Mouse (Mus musculus) CD4-positive, CD25-positive, alpha-beta regulatory T cell, adult 4 months (primary cell): ENCODE results near the gene Lrp11. TPM values are rescaled to one million over a fixed set of nuclear protein-coding genes. Genes with fewer than 3 reads are reported as not detected.
"Not testable (repeated sequence)": the region's sequence is repeated elsewhere in the genome, so short reads cannot be mapped to it uniquely, and the experiment has no call there.

Source experiments
- ATAC-seq: one replicate; pipeline ENCODE4 v1.8.0; 2017
- polyA plus RNA-seq, 2 experiments: library from polyadenylated mRNA; unstranded; fragments of 100-300 nt; shearing (Covaris generic); gene quantifications; one replicate each; pipeline ENCODE4 v1.2.1; 2017

Gene Lrp11
- polyA plus RNA-seq, result under 1 TPM in 1 of 2 experiments, not detected in 1; 0.35 TPM

GRCm38 (mm10) chr10:7589592-7590233 is at the start of gene Lrp11:
Gene Lrp11 (plus strand): TSS chr10:7589800.
- peak; percentile 95 for ATAC-seq

DNA sequence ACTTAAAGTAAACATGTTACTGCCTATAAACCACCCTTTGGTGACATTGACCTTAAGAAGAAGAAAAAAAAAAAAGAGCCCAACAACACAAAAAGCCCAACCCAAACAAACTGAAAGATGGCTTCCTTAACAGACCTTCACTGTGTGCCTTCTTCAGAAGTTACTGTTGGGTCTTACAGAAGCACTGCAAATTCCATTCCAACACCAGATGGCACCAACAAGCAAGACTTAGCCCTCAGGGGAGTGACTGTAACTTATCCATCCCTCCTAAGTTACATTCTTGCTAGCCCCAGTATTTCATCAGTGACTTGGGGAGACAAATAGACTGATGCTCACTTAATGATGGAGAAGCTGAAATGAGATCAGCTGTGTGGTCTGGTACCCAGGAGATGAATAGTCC is 11.6 kb upstream of the Lrp11 start:
- ATAC-seq, result peak; percentile 71

DNA sequence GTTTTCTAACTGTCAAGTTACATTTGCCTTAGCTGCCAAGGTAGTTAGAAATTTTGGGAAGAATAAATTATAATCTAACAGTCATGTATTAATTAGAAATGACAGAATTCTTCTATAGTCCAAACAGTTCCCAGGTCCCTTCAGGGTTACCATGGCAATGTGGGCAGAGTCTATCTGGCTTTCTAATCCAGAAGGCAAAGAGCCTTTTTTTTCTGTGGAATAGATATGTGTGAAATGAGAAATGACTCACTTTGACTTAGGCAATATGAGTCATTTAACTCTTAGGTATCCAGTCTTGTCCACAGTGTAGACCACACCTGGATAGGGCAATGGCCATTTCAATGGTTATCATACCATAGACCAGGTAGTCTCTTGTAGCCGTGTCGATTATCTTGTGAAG is 8.2 kb upstream of the Lrp11 start:
- ATAC-seq, result no peak

DNA sequence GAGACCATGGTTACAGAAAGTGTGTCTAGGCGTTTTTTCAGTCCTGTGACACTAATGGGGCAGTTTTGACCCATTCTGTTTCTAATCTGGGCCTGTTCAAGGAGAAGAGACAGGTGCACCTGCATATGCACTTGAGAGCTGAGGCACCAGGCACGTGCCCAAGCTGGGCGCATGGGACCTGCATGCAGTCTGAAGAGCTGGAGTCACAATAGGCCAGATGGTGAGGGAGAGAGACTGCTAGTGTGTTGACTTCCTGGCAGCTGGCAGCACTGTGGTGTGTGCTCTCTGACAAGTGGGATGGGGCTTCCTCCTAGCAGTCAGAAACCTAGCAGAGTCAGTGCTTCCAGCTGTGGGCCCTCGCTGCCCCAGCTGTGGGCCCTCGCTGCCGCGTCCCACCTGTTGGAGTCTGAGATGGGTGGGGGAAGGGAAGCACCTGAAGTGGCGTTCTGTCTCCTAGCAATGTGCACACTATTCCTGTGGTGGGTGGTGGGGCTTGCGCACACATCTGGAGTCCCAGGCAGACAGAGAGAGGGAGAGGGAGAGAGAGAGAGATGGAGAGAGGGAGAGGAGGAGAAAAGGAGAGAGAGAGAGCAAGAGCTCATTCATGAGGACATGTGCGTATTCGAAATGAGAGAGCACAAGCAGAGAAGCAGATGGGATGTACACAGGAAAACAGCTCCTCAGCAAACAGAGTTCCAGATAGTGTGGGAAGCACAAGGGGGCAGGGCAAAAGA is 7.3 kb upstream of the Lrp11 start:
- ATAC-seq, result no peak

DNA sequence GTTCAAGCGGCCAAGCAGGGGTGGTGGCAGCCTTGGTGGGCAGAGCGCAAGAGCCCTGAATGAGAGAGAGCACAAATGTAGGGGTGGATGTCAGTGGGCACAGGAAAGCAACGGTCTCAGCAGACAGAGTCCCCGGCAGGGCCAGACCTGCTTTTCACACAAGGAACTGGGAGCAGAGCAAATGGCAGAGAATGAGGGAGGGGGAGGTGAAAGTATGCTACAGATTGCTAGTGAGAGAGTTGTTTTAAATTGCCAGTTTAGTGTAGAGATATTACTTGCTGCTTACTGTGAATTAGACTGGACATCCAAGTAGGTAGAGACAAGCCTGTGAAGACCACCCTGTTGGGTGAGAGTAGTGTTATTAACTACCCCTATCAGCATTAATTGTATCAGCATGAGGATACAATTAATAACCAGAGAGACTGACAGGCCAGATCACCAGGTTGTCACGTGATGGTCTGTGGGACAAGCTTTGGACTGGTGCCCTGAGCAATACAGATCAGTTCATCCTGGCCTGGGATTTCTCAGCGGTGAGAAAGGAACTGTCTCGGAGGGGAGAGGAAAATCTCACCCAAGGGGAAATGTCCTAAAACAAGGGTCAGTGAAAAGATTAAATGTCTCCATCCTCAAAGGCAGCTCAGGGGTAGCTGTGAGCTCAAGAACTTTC is 6.6 kb upstream of the Lrp11 start:
- no peak for ATAC-seq

DNA sequence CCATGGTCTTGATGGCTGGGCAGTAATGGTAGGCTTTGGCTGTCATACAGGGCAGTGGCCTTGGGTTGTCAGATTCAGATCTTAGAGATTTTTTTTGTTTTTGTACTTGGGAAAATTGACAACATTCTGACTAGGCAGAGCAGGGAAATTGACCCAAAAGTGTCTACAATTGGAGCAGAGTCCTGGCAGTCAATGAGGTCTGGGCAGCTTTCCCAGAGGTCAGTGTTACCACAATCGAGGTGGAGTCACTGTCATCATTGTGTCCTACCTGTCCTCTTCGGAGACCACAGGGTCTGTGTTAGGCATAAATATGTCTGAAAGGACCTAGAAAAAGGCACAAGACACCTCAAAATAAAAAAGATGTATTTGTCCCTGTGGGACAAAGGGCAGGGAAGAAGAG is 2.8 kb upstream of the Lrp11 start:
- no peak for ATAC-seq

DNA sequence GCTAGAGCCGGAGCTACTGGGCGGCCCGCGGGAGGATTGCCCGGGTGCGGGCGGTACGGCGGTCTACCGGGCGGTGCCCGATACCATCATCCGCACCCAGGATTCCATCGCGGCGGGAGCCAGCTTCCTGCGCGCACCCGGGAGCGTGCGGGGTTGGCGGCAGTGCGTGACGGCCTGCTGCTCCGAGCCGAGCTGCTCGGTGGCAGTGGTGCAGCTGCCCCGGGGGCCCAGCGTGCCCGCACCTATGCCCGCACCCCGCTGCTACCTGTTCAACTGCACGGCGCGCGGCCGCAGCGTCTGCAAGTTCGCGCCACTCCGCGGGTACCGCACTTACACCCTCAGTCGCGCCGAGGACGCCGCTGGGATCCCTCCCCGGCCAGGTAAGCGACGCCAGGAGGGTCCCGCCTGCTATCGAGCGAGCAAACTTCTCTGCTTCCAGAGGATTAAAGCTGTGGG is 662 bp downstream of the Lrp11 start:
- peak; percentile 7 for ATAC-seq

DNA sequence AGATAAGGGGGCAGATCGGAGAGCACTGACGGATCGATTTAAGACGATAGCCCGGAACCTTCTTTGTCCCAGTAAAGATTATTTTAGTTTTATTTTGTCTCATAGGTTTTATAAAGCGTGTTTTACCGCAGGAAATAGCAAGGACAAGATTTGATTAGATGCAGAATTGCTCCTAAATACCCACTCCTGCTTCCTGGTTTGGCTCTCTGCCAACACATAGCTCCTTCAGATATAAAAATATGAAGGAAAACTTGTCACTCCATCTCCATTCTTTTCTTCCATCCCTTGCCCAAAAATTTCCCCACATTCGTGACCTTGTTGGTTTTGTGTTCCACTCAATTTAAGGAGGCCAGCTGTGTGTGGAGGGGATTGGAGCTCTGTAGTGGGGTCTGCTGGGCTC is 1.2 kb downstream of the Lrp11 start:
- ATAC-seq, result no peak

DNA sequence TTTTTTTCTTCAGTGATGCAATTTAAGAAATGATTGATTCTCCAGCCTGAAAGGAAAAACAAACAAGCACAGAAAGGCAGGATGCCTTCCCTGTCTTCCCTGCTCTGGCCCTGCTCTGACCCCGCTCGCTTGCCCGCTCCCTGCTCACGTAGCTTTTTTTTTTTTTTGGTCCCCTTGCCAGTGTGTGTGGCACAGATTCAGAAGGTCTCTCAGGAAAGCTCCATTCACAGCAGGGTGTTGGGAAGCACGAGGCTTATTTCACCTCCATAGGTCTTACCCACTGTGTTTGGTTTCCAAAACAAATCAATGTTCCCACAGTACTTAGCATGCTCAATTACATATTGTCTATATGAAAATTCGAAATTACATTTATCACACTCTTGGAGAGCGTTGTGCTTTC is 5.2 kb downstream of the Lrp11 start:
- ATAC-seq, result no peak

GRCm38 (mm10) chr10:7596251-7596650 is 6.7 kb downstream of the Lrp11 start:
- no peak for ATAC-seq

DNA sequence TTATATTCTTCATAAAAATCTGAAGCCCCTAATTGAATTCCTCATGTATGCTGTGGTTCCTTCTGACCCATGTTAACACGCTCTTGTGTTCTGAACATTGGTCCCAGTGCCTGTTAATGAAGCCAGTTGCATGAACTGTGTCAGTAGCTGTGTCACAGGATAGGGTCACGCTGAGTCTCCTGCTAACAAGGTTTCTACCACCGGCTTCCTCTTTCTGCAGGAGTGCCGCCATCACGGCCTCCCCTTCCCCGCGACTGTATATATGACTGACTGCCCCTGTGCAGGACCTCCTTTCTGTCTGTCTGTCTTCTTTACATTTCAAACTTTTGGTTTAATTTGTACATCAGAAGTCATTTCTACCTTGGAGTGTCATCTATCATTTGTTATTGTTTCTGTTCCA is 8.6 kb downstream of the Lrp11 start:
- ATAC-seq, result no peak

GRCm38 (mm10) chr10:7600647-7601046 is 11.0 kb downstream of the Lrp11 start:
- peak; percentile 99 for ATAC-seq

- ATAC-seq, result no peak
Measured at GRCm38 (mm10) chr10:7605168-7605567, 15.6 kb downstream of the Lrp11 start.

- ATAC-seq, result no peak
Measured at GRCm38 (mm10) chr10:7606437-7606836, 16.8 kb downstream of the Lrp11 start.

DNA sequence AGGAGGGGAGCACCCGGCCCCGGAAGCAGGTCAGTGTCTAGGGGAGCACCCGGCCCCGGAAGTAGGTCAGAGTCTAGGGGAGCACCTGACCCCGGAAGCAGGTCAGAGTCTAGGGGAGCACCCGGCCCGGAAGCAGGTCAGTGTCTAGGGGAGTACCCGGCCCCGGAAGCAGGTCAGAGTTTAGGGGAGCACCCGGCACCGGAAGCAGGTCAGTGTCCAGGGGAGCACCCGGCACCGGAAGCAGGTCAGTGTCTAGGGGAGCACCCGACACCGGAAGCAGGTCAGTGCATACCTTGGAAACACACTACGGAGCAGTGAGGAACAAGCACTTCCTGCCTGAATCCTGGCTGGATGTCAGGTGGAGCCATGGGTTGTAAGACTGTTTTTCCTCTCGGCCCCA is 19.0 kb downstream of the Lrp11 start:
- ATAC-seq, result no peak

- no peak for ATAC-seq
Measured at GRCm38 (mm10) chr10:7611647-7612046, 22.0 kb downstream of the Lrp11 start.

DNA sequence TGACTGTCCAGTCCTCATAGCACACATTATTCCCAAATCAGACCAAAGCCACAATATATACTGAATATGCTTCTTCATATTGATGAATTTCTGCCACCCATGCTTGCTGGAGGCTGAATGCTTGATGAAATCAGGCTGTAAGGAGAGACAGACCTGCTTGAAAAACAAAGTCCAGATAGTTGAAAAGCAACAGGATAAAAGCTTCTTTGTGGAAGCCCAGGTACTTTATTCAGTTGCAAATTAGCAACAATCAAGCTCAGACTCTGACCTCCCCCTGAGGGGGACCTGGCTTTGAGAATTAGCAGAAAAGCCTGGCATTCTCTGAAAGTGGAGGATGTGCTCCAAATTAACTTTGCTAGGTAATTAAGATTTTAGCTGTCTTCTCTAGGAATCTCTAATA is 22.6 kb downstream of the Lrp11 start:
- ATAC-seq, result not testable (repeated sequence)

- no peak for ATAC-seq
Measured at GRCm38 (mm10) chr10:7614834-7615233, 25.2 kb downstream of the Lrp11 start.

DNA sequence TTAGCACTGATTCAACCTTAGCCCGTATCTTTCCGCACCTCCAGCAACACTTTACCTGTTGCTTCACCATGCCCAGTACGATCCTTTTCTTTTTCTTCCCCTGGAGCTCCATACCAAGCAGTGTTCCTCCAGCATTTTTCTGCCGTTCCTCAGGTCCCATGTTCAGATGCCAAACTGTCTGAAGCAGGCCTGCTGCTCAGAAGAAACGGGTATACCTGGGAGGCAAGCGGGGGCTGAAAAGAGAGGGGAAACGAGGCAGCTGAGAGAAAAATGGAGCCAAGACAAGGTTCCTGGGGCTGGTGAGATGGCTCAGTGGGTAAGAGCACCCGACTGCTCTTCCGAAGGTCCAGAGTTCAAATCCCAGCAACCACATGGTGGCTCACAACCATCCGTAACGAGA is 27.5 kb downstream of the Lrp11 start:
- ATAC-seq, result not testable (repeated sequence)

DNA sequence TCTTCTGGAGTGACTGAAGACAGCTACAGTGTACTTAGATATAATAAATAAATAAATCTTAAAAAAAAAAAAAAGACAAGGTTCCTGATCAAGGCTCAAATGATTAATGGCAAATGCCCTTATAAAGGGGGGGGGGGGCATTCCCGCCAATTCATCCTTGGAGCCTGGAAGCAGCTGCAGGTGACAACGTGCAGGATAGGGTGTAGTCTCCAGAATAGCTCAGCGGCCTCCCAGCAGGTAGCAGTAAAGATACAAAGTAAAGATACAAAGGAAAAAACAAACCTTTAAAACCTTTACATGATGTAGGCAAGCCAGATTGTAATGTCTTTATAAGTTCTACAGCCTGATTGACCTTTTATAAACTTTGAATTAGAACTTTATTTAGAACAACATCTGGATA is 28.0 kb downstream of the Lrp11 start:
- not testable (repeated sequence) for ATAC-seq

- no peak for ATAC-seq
Measured at GRCm38 (mm10) chr10:7619821-7620241, 30.2 kb downstream of the Lrp11 start.

GRCm38 (mm10) chr10:7620723-7621122 is 31.1 kb downstream of the Lrp11 start:
- no peak for ATAC-seq

- no peak for ATAC-seq
Measured at GRCm38 (mm10) chr10:7622378-7622777, 32.8 kb downstream of the Lrp11 start.
